Mouse (Mus musculus): Measurements from ENCODE around the gene Mgst3.

DNA sequence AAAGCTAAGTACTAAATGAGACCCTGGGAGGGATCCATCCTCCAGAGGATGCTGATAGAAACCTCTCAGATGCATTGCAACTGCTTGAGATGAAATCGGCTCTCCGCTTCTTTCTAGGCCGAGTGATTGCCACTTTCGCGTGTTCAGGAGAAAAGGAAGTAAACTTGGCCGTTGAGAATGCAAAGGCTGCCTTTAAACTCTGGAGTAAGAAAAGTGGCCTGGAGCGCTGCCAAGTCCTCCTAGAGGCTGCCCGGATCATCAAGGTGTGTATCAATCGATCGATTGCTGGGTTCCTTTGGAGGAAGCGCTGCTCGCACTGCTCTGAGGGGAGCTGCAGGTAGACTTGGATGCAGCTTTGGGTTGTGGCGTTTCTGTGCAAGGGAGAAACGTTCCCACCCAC, 41.2 kb downstream of the Mgst3 start:
- TF ChIP-seq CTCF (IDR thresholded peaks at IDR 0.05; ENCODE audit: low read depth, low read length) (no peak), GATA1 (IDR thresholded peaks at IDR 0.05; ENCODE audit: borderline replicate concordance, low read length) (no peak), GATA2 (IDR thresholded peaks at IDR 0.05; ENCODE audit: borderline replicate concordance, low read depth, low read length) (no peak), TAL1 (conservative IDR thresholded peaks at IDR 0.05; ENCODE audit: low read depth, low read length) (no peak)

Data from G1E (cell line).